Mouse (Mus musculus): ENCODE data around the gene Akap6. TPM values are rescaled to one million over a fixed set of nuclear protein-coding genes. Genes with fewer than 3 reads are reported as not detected.

Akap6 gene
- total and polyA plus RNA-seq, 2 experiments = 0.01 to 0.09 TPM

GRCm38 (mm10) chr12:53057606-53058005 lies 358.4 kb downstream of the Akap6 start:
- H3K9ac ChIP-seq (ENCODE audit: low read depth, low read length) = no peak overlapping the region
- H3K4me3 ChIP-seq (ENCODE audit: insufficient read depth, low read depth, low read length) = no peak overlapping the region
- WGBS = 94% methylated on average over 7 of the region's 7 CpGs
- H3K36me3 ChIP-seq (ENCODE audit: control insufficient read depth, insufficient read depth, low read length) = no peaks in the 10 kb centered on the region
- no peak for DNase-seq (ENCODE audit: extremely low read depth, low read depth, low spot score)
- no peaks in the 10 kb centered on the region for H3K27me3 ChIP-seq (ENCODE audit: control insufficient read depth, insufficient read depth, low read length)
- H3K79me2 ChIP-seq (ENCODE audit: control insufficient read depth, insufficient read depth, low read length) = no peaks in the 10 kb centered on the region
- H3K4me1 ChIP-seq (ENCODE audit: control insufficient read depth, insufficient read depth, low read length) = no peaks in the 10 kb centered on the region
- no peak overlapping the region for H3K27ac ChIP-seq (replicated peaks; ENCODE audit: insufficient read depth, low read depth, low read length)
- TF ChIP-seq CTCF (IDR thresholded peaks at IDR 0.05; ENCODE audit: low read depth, low read length) = no peak
- TF ChIP-seq POLR2A (IDR thresholded peaks at IDR 0.05; ENCODE audit: extremely low read depth, insufficient read depth, low read length) = no peak

GRCm38 (mm10) chr12:53060903-53061302 lies 361.7 kb downstream of the Akap6 start:
- TF ChIP-seq CTCF (IDR thresholded peaks at IDR 0.05; ENCODE audit: low read depth, low read length) (no peak), POLR2A (IDR thresholded peaks at IDR 0.05; ENCODE audit: extremely low read depth, insufficient read depth, low read length) (no peak)
- no peaks in the 10 kb centered on the region for H3K4me1 ChIP-seq (ENCODE audit: control insufficient read depth, insufficient read depth, low read length)
- H3K9ac ChIP-seq (ENCODE audit: low read depth, low read length) = no peak overlapping the region
- no peaks in the 10 kb centered on the region for H3K27me3 ChIP-seq (ENCODE audit: control insufficient read depth, insufficient read depth, low read length)
- no peaks in the 10 kb centered on the region for H3K36me3 ChIP-seq (ENCODE audit: control insufficient read depth, insufficient read depth, low read length)
- WGBS = 86% methylated on average over 6 of the region's 6 CpGs
- H3K27ac ChIP-seq (replicated peaks; ENCODE audit: insufficient read depth, low read depth, low read length) = no peak overlapping the region
- no peaks in the 10 kb centered on the region for H3K79me2 ChIP-seq (ENCODE audit: control insufficient read depth, insufficient read depth, low read length)
- no peak for DNase-seq (ENCODE audit: extremely low read depth, low read depth, low spot score)
- H3K4me3 ChIP-seq (ENCODE audit: insufficient read depth, low read depth, low read length) = no peak overlapping the region

DNA sequence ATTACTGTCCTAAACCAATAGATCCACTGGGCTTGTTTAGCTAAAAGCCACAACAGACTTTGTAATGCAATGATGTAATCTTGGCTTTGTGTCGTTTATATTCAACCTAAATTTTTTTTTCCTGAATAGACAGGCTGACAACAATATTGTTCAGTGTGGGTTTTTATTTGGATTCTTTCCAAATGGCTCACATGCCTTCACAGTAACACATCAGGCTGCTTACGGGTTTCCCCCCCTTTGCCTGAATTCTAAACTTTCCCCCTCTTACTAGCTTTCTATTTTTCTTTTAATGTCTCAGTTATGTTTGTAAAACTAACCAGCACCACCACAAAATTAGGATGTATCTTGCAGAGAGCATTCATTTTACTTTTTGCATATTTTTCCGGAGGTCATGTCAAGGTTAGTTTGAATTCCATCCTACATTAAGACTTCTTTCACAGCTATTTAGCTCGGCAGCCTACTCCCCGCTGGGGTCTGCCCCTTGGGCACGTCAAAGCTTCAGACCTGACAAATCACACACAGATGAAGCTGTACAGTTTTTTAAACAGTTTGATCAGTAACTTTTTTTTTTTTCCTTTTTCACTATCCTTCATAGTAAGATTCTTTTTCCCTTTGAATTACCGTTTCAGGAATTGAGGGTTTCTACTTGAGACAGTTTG lies 362.4 kb downstream of the Akap6 start:
- no peak for DNase-seq (ENCODE audit: extremely low read depth, low read depth, low spot score)
- Histone ChIP-seq H3K9ac (ENCODE audit: low read depth, low read length) (no peak overlapping the region), H3K36me3 (ENCODE audit: control insufficient read depth, insufficient read depth, low read length) (no peaks in the 10 kb centered on the region), H3K27me3 (ENCODE audit: control insufficient read depth, insufficient read depth, low read length) (no peaks in the 10 kb centered on the region), H3K4me1 (ENCODE audit: control insufficient read depth, insufficient read depth, low read length) (no peaks in the 10 kb centered on the region), H3K4me3 (ENCODE audit: insufficient read depth, low read depth, low read length) (no peak overlapping the region), H3K79me2 (ENCODE audit: control insufficient read depth, insufficient read depth, low read length) (no peaks in the 10 kb centered on the region), H3K27ac (replicated peaks; ENCODE audit: insufficient read depth, low read depth, low read length) (no peak overlapping the region)
- TF ChIP-seq POLR2A (IDR thresholded peaks at IDR 0.05; ENCODE audit: extremely low read depth, insufficient read depth, low read length) (no peak), CTCF (IDR thresholded peaks at IDR 0.05; ENCODE audit: low read depth, low read length) (no peak)
- 52% methylated on average over 7 of the region's 7 CpGs for WGBS

DNA sequence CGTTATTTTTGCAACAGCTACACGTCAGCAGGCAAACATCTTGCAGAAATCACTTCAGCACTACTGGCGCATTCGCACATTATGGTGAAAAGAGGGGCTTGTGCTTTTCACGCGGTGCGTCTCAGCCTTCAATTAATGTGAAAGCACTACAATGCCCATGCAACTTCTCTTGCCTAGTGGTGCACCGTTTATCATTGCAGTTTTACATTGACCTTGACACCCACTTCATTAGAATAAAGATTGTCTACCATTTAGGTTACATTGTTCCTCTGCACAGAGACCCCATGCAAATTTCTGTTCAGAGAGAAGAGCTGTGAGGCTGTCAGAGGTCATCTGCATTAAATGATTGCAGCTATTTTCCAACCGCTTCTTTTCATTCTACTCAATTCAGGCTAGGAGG lies 363.8 kb downstream of the Akap6 start:
- no peak overlapping the region for H3K9ac ChIP-seq (ENCODE audit: low read depth, low read length)
- no peaks in the 10 kb centered on the region for H3K4me1 ChIP-seq (ENCODE audit: control insufficient read depth, insufficient read depth, low read length)
- H3K79me2 ChIP-seq (ENCODE audit: control insufficient read depth, insufficient read depth, low read length) = no peaks in the 10 kb centered on the region
- H3K27me3 ChIP-seq (ENCODE audit: control insufficient read depth, insufficient read depth, low read length) = no peaks in the 10 kb centered on the region
- no peaks in the 10 kb centered on the region for H3K36me3 ChIP-seq (ENCODE audit: control insufficient read depth, insufficient read depth, low read length)
- DNase-seq (ENCODE audit: extremely low read depth, low read depth, low spot score) = no peak
- no peak overlapping the region for H3K27ac ChIP-seq (replicated peaks; ENCODE audit: insufficient read depth, low read depth, low read length)
- 82% methylated on average over 9 of the region's 9 CpGs for WGBS
- TF ChIP-seq POLR2A (IDR thresholded peaks at IDR 0.05; ENCODE audit: extremely low read depth, insufficient read depth, low read length) (no peak), CTCF (IDR thresholded peaks at IDR 0.05; ENCODE audit: low read depth, low read length) (no peak)
- no peak overlapping the region for H3K4me3 ChIP-seq (ENCODE audit: insufficient read depth, low read depth, low read length)

DNA sequence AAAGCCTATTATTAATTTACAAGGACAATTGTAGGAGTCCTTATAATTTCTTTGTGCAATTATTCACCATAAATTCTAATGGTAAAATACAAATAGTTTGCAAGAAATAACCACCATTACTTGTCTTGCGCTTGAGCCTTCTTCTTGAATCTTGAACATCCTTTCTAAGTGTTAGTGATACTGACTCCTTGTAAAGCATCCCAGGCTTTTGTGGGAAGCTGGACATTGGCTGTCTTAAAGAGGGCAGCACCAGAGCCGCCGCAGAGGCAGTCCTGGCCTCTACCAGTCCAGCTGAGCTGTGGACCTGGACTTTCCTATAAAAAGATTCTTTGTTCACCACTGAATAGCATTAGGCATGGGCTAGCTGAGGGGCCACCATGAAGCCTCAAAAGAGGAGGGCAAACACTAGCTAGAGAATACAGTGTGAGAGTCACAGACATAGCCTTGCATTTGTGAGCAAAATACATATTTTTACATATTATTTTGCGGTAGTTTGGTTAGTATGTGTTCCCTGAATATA lies 365.1 kb downstream of the Akap6 start:
- TF ChIP-seq CTCF (IDR thresholded peaks at IDR 0.05; ENCODE audit: low read depth, low read length) = no peak

GRCm38 (mm10) chr12:53065031-53065785 lies 366.0 kb downstream of the Akap6 start:
- Histone ChIP-seq H3K9ac (ENCODE audit: low read depth, low read length) (no peak overlapping the region), H3K36me3 (ENCODE audit: control insufficient read depth, insufficient read depth, low read length) (no peaks in the 10 kb centered on the region), H3K27ac (replicated peaks; ENCODE audit: insufficient read depth, low read depth, low read length) (no peak overlapping the region), H3K4me3 (ENCODE audit: insufficient read depth, low read depth, low read length) (no peak overlapping the region), H3K79me2 (ENCODE audit: control insufficient read depth, insufficient read depth, low read length) (no peaks in the 10 kb centered on the region), H3K27me3 (ENCODE audit: control insufficient read depth, insufficient read depth, low read length) (no peaks in the 10 kb centered on the region), H3K4me1 (ENCODE audit: control insufficient read depth, insufficient read depth, low read length) (no peaks in the 10 kb centered on the region)
- no peak for DNase-seq (ENCODE audit: extremely low read depth, low read depth, low spot score)
- TF ChIP-seq CTCF (IDR thresholded peaks at IDR 0.05; ENCODE audit: low read depth, low read length) = no peak
- TF ChIP-seq POLR2A (IDR thresholded peaks at IDR 0.05; ENCODE audit: extremely low read depth, insufficient read depth, low read length) = no peak
- 80% methylated on average over 11 of the region's 11 CpGs for WGBS

More for the DNA sequence above, 365.1 kb downstream of the Akap6 start:
- H3K36me3 ChIP-seq (ENCODE audit: control insufficient read depth, insufficient read depth, low read length) = no peaks in the 10 kb centered on the region
- H3K27me3 ChIP-seq (ENCODE audit: control insufficient read depth, insufficient read depth, low read length) = no peaks in the 10 kb centered on the region
- no peak overlapping the region for H3K9ac ChIP-seq (ENCODE audit: low read depth, low read length)
- H3K79me2 ChIP-seq (ENCODE audit: control insufficient read depth, insufficient read depth, low read length) = no peaks in the 10 kb centered on the region
- H3K27ac ChIP-seq (replicated peaks; ENCODE audit: insufficient read depth, low read depth, low read length) = no peak overlapping the region
- H3K4me3 ChIP-seq (ENCODE audit: insufficient read depth, low read depth, low read length) = no peak overlapping the region
- 91% methylated on average over 4 of the region's 4 CpGs for WGBS
- H3K4me1 ChIP-seq (ENCODE audit: control insufficient read depth, insufficient read depth, low read length) = no peaks in the 10 kb centered on the region
- no peak for DNase-seq (ENCODE audit: extremely low read depth, low read depth, low spot score)

Data from liver, adult 2 months (tissue).